Mouse (Mus musculus): ENCODE data around the gene 9030025P20Rik. TPM values are rescaled to one million over a fixed set of nuclear protein-coding genes. Genes with fewer than 3 reads are reported as not detected.
"Not testable (repeated sequence)": the region's sequence is repeated elsewhere in the genome, so short reads cannot be mapped to it uniquely, and the experiment has no call there.

9030025P20Rik gene
- polyA plus RNA-seq, 2 experiments, result 3.4 to 5.3 TPM

DNA sequence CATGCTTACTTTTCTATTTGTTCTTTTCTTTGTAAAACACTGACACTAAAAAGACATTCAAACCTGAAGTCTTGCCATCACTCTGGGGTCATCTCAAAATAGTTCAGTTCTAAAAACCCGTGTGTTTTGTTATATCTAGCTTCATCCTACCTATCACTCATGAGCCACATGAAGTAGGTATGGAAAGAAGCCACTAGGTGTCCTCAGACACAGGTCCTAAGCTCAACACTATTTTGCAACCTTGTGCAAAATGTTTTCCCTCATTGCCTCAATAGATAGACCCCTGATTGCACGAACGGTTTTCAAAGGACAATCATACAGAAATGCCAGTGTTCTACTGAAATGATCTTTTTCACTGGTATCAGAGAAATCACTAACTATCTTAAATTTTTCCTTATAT is 30.8 kb downstream of the 9030025P20Rik start:
- H3K4me2 ChIP-seq (ENCODE audit: low read depth); H3K4me3 ChIP-seq (ENCODE audit: insufficient read depth in 1 of 2, low read depth in 2 of 2, low read length in 2 of 2); H3K9ac ChIP-seq (replicated peaks); H3K9me3 ChIP-seq (ENCODE audit: control insufficient read depth, low read length); DNase-seq (ENCODE audit: low read depth in 3 of 3, low spot score in 3 of 3); H3K27ac ChIP-seq; H3K27me3 ChIP-seq (ENCODE audit: control insufficient read depth, insufficient read depth, low read length); H3K4me1 ChIP-seq (replicated peaks; ENCODE audit: control insufficient read depth in 2 of 2, insufficient read depth in 2 of 2, low read length in 1 of 2); H3K36me3 ChIP-seq (replicated peaks; ENCODE audit: control insufficient read depth, insufficient read depth, low read depth): not testable (repeated sequence)
- WGBS (ENCODE audit: insufficient replicate concordance), result no CpG with 5 or more reads among the region's 3 CpGs
- ATAC-seq (ENCODE audit: insufficient read depth), result peak; percentile 26; the same call in 1 of the 2 replicates

DNA sequence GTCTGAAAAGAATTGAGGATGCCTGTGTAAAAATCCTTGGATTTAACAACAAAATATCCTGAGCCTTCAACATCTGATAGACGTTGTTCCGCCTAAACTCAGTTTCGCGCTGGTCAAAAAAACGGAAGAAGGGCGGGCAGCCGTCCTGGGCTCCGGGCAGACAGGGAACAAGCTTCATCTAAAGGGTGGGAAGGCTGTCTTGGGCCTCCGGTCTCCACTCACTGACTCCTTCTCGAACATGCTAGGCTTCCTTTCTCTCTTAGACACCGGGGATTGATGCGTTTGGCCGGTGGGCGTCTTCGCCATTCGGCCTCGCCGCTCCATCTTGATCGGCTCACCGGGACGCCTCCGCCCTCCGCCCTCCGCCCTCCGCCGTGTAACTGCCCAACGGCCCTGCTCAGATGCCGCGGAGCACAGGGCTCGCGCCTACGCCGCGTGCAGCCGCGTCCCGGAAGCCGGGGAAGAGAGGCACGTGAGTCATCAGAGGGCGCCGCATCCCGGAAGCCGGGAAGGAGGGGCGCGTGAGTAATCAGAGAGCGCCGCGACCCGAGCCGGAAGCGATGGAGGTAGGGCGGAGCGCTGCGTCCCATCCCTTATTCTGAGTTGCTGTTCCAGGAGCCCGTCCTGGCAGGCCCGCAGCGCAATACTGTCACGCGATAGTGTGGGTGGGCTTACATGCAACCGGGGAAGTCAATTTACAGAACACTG is 31.6 kb downstream of the 9030025P20Rik start, which contains the start of gene Gm3435:
Gene Gm3435 (plus strand): TSS at position 471 of the 708 bp plus-strand sequence.
- H3K4me3 ChIP-seq (ENCODE audit: insufficient read depth in 1 of 2, low read depth in 2 of 2, low read length in 2 of 2); H3K9ac ChIP-seq (replicated peaks); H3K36me3 ChIP-seq (replicated peaks; ENCODE audit: control insufficient read depth, insufficient read depth, low read depth); H3K27me3 ChIP-seq (ENCODE audit: control insufficient read depth, insufficient read depth, low read length); H3K9me3 ChIP-seq (ENCODE audit: control insufficient read depth, low read length); DNase-seq (ENCODE audit: low read depth in 3 of 3, low spot score in 3 of 3); H3K27ac ChIP-seq; H3K4me2 ChIP-seq (ENCODE audit: low read depth); H3K4me1 ChIP-seq (replicated peaks; ENCODE audit: control insufficient read depth in 2 of 2, insufficient read depth in 2 of 2, low read length in 1 of 2): not testable (repeated sequence)
- no CpG with 5 or more reads among the region's 60 CpGs for WGBS (ENCODE audit: insufficient replicate concordance)
- ATAC-seq (ENCODE audit: insufficient read depth), result peak; percentile 96

DNA sequence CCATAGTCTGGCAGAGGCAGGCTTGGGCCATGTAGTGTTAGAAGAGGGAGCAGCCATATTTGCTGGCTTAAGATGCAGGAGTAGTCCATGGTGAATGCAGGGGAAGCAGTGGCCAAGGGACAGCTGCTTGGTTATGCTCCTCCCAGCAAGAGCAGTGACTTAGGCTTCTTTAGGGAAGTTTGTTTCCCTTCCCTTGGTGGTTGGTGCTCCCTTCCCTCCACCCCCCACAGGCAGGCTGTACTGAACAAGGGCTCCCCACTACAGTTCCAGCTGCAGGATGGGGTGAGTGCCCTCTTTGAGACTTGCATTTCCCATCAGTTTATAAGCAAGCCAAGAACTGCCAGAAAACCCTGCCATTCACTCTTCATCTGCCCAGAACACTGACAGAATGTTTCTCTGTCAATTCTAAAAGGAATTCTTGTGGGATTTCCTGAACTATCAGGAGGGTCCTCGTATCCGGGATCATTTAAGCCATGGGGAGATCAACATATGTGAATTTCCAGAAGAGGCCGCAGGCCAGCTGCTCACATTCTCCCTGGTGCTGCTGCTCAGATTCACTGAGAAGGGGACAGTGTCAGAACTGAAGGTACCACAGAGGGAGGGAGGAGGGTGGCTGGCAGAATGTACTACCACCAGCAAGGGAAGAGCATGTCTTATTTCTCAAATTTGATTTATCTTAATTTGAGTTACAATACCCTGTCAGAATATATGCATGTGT is 43.4 kb downstream of the 9030025P20Rik start:
- WGBS (ENCODE audit: insufficient replicate concordance), result 69% methylated on average over 3 of the region's 3 CpGs
- not testable (repeated sequence) for H3K9me3 ChIP-seq (ENCODE audit: control insufficient read depth, low read length); DNase-seq (ENCODE audit: low read depth in 3 of 3, low spot score in 3 of 3); H3K4me3 ChIP-seq (ENCODE audit: insufficient read depth in 1 of 2, low read depth in 2 of 2, low read length in 2 of 2); H3K27me3 ChIP-seq (ENCODE audit: control insufficient read depth, insufficient read depth, low read length); H3K36me3 ChIP-seq (replicated peaks; ENCODE audit: control insufficient read depth, insufficient read depth, low read depth); H3K9ac ChIP-seq (replicated peaks); H3K4me1 ChIP-seq (replicated peaks; ENCODE audit: control insufficient read depth in 2 of 2, insufficient read depth in 2 of 2, low read length in 1 of 2); ATAC-seq (ENCODE audit: insufficient read depth); H3K4me2 ChIP-seq (ENCODE audit: low read depth)
- H3K27ac ChIP-seq, result peak overlapping the region; percentile 55; the same call in 1 of the 2 replicates

DNA sequence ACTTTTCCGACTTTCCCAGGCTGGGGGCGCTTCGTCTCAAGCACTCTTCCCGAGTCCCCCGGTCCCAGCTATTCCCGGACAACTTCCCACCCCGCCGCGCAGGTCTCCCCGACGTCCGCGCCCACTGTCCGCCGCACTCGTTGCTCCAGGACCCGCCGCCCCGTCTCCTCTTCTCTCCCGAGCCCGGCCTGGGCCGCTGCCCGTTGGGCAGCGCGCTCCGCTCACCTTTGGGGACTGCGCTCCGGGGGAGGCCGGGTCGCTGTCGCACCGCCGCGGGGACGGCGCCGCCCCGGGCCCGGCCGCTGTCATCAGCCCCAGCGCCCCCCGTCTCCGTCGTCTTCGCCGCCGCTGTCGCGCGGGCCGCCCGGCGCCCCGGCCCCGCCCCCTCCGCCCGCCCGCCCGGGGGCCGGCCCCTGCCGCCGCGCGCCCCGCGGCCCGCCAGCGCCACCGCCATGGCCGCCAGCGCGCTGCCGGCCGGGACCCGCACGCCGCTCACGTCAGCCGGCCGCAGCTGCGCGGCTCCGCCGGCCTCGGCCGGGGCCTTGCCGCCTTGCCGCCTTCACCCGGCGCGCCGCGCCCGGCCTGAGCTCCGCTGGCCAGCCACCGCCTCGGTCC is 45.7 kb downstream of the 9030025P20Rik start:
- no CpG with 5 or more reads among the region's 97 CpGs for WGBS (ENCODE audit: insufficient replicate concordance)
- ATAC-seq (ENCODE audit: insufficient read depth), result peak; percentile 75

DNA sequence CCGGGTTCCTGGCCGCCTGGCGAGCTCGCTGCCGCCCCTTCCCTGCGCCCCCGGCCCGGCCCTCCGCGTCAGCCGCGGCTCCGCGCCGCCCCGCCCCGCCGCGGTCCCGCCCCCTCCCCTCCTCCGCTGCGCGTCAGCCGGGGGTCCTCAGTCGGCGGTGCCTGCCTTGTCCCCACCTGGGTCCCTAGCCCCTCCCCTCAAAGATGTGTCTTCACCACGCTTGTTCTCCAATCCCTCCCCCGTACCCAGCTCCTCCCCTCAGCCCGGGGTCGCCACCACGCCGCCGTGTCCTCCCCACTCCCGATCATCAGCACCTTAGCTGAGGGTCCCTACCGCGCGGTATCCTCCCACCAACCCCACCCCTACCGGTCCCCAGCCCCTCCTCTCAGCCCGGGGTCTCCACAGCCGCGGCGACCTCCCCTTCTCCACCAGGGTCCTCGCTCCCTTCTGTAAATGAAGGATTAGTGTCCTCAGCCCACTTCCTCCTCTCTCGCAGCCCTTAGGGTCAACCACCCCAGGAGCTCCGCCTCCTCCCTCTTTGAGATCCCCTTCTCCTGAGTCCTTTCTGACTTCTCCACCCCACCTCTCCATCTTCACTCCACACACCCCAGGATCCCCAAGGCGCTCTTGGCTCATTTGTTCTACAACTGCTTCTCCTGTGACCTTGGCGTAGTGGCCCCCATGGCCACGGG is 46.4 kb downstream of the 9030025P20Rik start:
- H3K4me2 ChIP-seq (ENCODE audit: low read depth); H3K4me3 ChIP-seq (ENCODE audit: insufficient read depth in 1 of 2, low read depth in 2 of 2, low read length in 2 of 2); H3K27ac ChIP-seq; DNase-seq (ENCODE audit: low read depth in 3 of 3, low spot score in 3 of 3); H3K36me3 ChIP-seq (replicated peaks; ENCODE audit: control insufficient read depth, insufficient read depth, low read depth); H3K9ac ChIP-seq (replicated peaks); H3K9me3 ChIP-seq (ENCODE audit: control insufficient read depth, low read length); H3K27me3 ChIP-seq (ENCODE audit: control insufficient read depth, insufficient read depth, low read length); H3K4me1 ChIP-seq (replicated peaks; ENCODE audit: control insufficient read depth in 2 of 2, insufficient read depth in 2 of 2, low read length in 1 of 2): not testable (repeated sequence)
- ATAC-seq (ENCODE audit: insufficient read depth), result peak; percentile 57
- WGBS (ENCODE audit: insufficient replicate concordance), result no CpG with 5 or more reads among the region's 48 CpGs

More for the DNA sequence above, 45.7 kb downstream of the 9030025P20Rik start:
- H3K36me3 ChIP-seq (replicated peaks; ENCODE audit: control insufficient read depth, insufficient read depth, low read depth); H3K27me3 ChIP-seq (ENCODE audit: control insufficient read depth, insufficient read depth, low read length); H3K4me2 ChIP-seq (ENCODE audit: low read depth); DNase-seq (ENCODE audit: low read depth in 3 of 3, low spot score in 3 of 3); H3K9me3 ChIP-seq (ENCODE audit: control insufficient read depth, low read length); H3K4me3 ChIP-seq (ENCODE audit: insufficient read depth in 1 of 2, low read depth in 2 of 2, low read length in 2 of 2); H3K9ac ChIP-seq (replicated peaks); H3K4me1 ChIP-seq (replicated peaks; ENCODE audit: control insufficient read depth in 2 of 2, insufficient read depth in 2 of 2, low read length in 1 of 2); H3K27ac ChIP-seq: not testable (repeated sequence)

DNA sequence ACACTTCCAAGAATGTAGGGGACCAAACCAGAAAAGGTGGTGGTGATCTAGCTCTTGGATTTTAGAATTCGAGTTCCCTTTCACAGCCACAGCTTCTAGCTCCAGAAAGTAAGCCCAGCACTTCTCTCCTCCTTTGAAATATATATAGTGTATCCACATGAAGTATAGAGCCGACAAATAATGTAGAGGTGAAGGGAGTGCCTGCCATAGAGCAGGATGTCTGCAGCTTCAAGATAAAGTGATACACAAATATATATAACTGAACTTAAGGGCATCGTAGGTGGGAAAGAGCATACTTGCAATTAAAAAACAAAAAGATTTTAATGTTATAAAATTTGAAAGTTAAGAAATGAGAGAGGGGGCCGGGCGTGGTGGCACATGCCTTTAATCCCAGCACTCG is 47.2 kb downstream of the 9030025P20Rik start:
- not testable (repeated sequence) for H3K9ac ChIP-seq (replicated peaks); H3K4me2 ChIP-seq (ENCODE audit: low read depth); H3K27ac ChIP-seq; H3K27me3 ChIP-seq (ENCODE audit: control insufficient read depth, insufficient read depth, low read length); H3K4me1 ChIP-seq (replicated peaks; ENCODE audit: control insufficient read depth in 2 of 2, insufficient read depth in 2 of 2, low read length in 1 of 2); ATAC-seq (ENCODE audit: insufficient read depth); H3K4me3 ChIP-seq (ENCODE audit: insufficient read depth in 1 of 2, low read depth in 2 of 2, low read length in 2 of 2); DNase-seq (ENCODE audit: low read depth in 3 of 3, low spot score in 3 of 3); H3K36me3 ChIP-seq (replicated peaks; ENCODE audit: control insufficient read depth, insufficient read depth, low read depth); H3K9me3 ChIP-seq (ENCODE audit: control insufficient read depth, low read length)
- no CpG with 5 or more reads among the region's 6 CpGs for WGBS (ENCODE audit: insufficient replicate concordance)

DNA sequence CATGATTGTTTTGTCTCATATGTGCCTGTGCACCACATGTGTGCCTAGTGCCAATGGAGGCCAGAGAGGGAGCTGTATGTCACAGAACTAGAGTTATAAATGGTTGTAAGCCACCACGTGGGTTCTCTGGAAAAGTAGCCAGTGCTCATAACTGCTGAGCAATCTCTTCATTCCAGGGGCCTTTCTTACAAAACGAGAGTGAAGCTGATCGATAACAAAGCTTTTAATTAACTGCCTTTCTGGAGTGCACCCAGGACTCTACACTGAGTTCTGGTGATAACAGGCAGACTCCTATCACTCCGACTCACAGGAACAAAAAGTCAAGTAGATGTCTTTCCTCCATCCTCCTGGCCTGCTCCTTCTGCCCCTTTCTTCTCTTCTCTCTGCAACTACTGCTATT is 53.1 kb downstream of the 9030025P20Rik start:
- H3K9me3 ChIP-seq (ENCODE audit: control insufficient read depth, low read length); H3K36me3 ChIP-seq (replicated peaks; ENCODE audit: control insufficient read depth, insufficient read depth, low read depth); H3K9ac ChIP-seq (replicated peaks); H3K27me3 ChIP-seq (ENCODE audit: control insufficient read depth, insufficient read depth, low read length); H3K4me3 ChIP-seq (ENCODE audit: insufficient read depth in 1 of 2, low read depth in 2 of 2, low read length in 2 of 2); H3K4me2 ChIP-seq (ENCODE audit: low read depth); H3K27ac ChIP-seq; DNase-seq (ENCODE audit: low read depth in 3 of 3, low spot score in 3 of 3); H3K4me1 ChIP-seq (replicated peaks; ENCODE audit: control insufficient read depth in 2 of 2, insufficient read depth in 2 of 2, low read length in 1 of 2): not testable (repeated sequence)
- peak; percentile 81 for ATAC-seq (ENCODE audit: insufficient read depth)
- no CpG with 5 or more reads among the region's 4 CpGs for WGBS (ENCODE audit: insufficient replicate concordance)

All from liver, embryonic 14.5 days (tissue).